Mouse (Mus musculus): Measurements from ENCODE around the gene Nedd4. TPM values are rescaled to one million over a fixed set of nuclear protein-coding genes. Genes with fewer than 3 reads are reported as not detected.
"Not testable (repeated sequence)": the region's sequence is repeated elsewhere in the genome, so short reads cannot be mapped to it uniquely, and the experiment has no call there.

The Nedd4 gene
- polyA plus RNA-seq, 1 experiment from 2014 or later = 690 TPM

DNA sequence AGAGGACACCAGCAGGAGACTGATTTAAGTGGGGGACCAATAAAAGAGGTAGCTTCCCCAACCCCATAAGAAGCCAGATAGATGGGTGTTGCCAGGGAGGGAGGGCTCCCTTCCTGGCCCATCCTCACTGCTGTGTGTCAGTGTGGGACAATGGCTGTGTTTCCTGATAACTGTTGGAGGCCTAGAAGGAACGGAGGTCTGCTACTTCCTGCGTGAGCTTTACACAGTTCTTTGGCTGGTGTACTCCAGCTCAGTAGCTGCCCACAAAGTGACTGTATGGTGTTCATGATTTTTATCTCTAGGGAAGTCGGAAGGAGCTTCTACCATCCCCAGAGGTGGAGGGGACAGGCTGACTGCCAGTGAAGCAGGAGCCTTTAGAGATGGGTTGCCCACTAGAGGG, 5.2 kb upstream of the Nedd4 start:
- Histone ChIP-seq H3K9me3 (replicated peaks) (no peaks in the 10 kb centered on the region), H3K4me1 (peaks cover 60% of the 10 kb centered on the region), H3K4me3 (no peak overlapping the region), H3K36me3 (no peaks in the 10 kb centered on the region), H3K27me3 (ENCODE audit: low read depth, poor library complexity, severe bottlenecking) (no peaks in the 10 kb centered on the region), H3K27ac (peak overlapping the region; percentile 75)
- DNase-seq (ENCODE audit: low spot score) = no peak
- WGBS = 66% methylated on average over 3 of the region's 3 CpGs

DNA sequence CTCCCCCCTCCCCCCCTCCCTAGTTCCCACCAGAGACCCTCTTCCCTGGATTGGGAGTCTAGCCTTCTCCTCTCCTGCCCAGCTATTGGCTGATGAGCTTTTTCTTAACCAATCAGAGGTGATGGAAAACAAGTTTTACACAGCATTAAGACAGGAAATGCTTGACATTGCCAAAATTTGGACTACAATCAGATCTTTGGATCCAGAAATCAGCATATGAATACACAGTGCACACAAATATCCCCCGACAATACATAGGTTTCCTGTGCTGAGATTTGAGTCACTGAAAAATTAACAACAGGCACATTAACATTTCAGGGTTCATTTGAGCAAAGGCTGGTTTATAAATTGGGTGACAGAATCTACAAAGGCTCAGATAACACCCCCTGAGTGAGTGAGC, 4.5 kb upstream of the Nedd4 start:
- Histone ChIP-seq H3K4me1 (peaks cover 52% of the 10 kb centered on the region), H3K27me3 (ENCODE audit: low read depth, poor library complexity, severe bottlenecking) (no peaks in the 10 kb centered on the region), H3K27ac (no peak overlapping the region), H3K36me3 (peaks cover 2% of the 10 kb centered on the region; the same call in 1 of the 2 replicates), H3K9me3 (replicated peaks) (no peaks in the 10 kb centered on the region), H3K4me3 (no peak overlapping the region)
- 93% methylated on average over 1 of the region's 1 CpGs for WGBS
- DNase-seq (ENCODE audit: low spot score) = no peak

DNA sequence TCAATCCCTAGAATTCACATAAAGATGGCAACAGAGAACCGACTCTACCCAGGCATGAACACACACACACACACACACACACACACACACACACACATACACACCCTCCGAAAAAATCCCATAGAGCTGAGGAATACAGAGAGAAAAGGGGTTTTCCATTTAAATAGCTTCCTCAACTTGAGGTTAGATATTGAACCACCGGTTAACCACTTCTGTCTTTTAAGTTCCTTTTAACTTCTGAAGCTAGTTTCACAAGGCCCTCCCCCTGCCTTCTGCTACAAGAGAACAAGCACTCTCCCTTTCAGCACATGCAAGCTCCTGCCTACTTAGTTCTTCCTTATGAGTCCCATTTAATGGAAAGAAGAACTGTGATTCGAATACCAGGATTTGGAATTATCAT, 2.0 kb upstream of the Nedd4 start:
- no peak overlapping the region for H3K4me3 ChIP-seq
- DNase-seq (ENCODE audit: low spot score) = no peak
- no peaks in the 10 kb centered on the region for H3K27me3 ChIP-seq (ENCODE audit: low read depth, poor library complexity, severe bottlenecking)
- peaks cover 49% of the 10 kb centered on the region for H3K4me1 ChIP-seq
- H3K27ac ChIP-seq = no peak overlapping the region
- H3K36me3 ChIP-seq = peaks cover 17% of the 10 kb centered on the region
- WGBS = 85% methylated on average over 4 of the region's 4 CpGs
- H3K9me3 ChIP-seq (replicated peaks) = no peaks in the 10 kb centered on the region

DNA sequence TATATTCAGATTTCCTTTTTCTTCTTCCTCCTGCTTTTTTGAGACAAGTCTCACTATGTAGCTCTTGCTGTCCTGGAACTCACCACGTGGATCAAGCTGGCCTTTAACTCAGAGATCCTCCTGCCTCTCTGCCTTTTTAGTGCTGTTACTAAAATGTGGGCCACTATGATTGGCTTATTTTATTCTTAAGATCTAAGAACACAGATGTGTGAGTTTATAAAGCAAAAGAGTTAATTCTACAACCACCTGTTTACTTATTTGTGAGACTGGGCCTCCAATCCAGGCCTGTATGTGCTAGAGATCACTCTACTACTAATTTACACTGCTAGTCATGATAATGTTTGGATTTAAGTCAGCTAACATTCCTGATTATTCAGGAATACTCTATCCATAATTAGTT, 1.2 kb upstream of the Nedd4 start:
- peak overlapping the region; percentile 100 for H3K27ac ChIP-seq
- peaks cover 25% of the 10 kb centered on the region for H3K36me3 ChIP-seq
- H3K4me1 ChIP-seq = peaks cover 48% of the 10 kb centered on the region
- no peaks in the 10 kb centered on the region for H3K27me3 ChIP-seq (ENCODE audit: low read depth, poor library complexity, severe bottlenecking)
- H3K9me3 ChIP-seq (replicated peaks) = no peaks in the 10 kb centered on the region
- WGBS = 53% methylated on average over 1 of the region's 1 CpGs
- DNase-seq (ENCODE audit: low spot score) = no peak
- H3K4me3 ChIP-seq = peak overlapping the region; percentile 97; the same call in 1 of the 2 replicates

DNA sequence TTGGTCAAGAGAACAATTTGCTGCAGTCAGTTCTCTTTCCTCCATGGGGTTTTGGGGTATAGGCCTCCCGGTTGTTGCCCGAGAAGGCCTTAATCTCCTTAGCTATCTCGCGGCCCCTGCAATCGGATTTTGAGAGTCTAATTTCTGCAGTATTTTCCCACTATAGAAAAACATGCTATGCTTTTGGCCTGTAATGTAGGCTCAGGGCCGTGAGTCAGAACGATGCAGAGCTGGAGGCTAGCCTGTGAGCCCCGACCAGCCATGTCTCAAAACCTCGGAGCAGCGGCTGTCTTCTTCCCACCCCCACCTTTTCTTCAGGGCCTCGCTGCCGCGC, 618 bp upstream of the Nedd4 start:
- H3K36me3 ChIP-seq = peaks cover 30% of the 10 kb centered on the region
- H3K27ac ChIP-seq = peak overlapping the region; percentile 100
- no peak for DNase-seq (ENCODE audit: low spot score)
- H3K27me3 ChIP-seq (ENCODE audit: low read depth, poor library complexity, severe bottlenecking) = no peaks in the 10 kb centered on the region
- peaks cover 43% of the 10 kb centered on the region for H3K4me1 ChIP-seq
- 2% methylated on average over 13 of the region's 13 CpGs for WGBS
- peak overlapping the region; percentile 97 for H3K4me3 ChIP-seq
- no peaks in the 10 kb centered on the region for H3K9me3 ChIP-seq (replicated peaks)

DNA sequence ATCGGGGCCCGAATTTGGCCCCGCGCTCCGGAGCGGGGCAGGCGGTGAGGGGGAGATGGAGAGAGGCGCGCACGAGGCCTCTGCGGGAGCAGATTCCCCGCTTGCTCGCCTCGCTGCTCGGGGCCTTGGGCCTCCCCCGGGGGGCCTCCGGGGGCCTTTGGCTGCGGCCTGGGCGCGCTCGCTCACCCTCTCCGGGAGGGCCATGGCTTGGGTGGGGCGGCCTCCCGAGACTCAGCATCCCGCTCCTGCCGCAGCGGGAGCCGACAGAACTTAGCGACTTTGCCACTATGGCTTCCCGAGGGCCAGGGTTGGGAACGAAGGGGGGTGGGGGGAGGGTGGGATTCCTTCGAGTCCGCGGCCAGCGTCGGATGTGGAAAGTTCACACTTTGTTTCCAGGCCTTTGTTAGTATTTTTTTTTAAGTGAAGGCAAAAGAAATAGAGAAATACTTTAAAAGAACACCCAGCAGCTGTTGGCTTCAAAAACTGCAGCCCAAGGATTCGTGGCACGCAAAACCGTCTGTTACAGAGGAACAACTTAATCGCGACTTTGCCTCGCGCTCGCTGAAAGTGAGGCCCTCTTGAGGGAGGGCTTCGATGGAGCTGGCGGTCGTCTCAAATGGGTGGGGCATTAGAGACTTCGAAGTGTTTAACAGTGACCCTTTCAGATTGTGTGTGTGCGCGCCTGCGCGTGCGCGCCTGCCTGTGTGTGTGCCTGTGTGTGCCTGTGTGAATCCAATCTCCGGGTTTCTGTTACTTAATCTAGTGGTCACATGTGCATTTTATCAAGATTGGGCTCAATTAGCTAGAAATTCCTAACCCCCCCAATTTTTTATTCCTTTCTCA, 766 bp downstream of the Nedd4 start:
- under 1% methylated on average over 55 of the region's 55 CpGs for WGBS
- H3K27me3 ChIP-seq (ENCODE audit: low read depth, poor library complexity, severe bottlenecking) = no peaks in the 10 kb centered on the region
- H3K4me3 ChIP-seq = peak overlapping the region; percentile 97
- peaks cover 31% of the 10 kb centered on the region for H3K4me1 ChIP-seq
- peak; percentile 85 for DNase-seq (ENCODE audit: low spot score)
- H3K9me3 ChIP-seq (replicated peaks) = no peaks in the 10 kb centered on the region
- H3K27ac ChIP-seq = peak overlapping the region; percentile 100
- peaks cover 44% of the 10 kb centered on the region for H3K36me3 ChIP-seq

DNA sequence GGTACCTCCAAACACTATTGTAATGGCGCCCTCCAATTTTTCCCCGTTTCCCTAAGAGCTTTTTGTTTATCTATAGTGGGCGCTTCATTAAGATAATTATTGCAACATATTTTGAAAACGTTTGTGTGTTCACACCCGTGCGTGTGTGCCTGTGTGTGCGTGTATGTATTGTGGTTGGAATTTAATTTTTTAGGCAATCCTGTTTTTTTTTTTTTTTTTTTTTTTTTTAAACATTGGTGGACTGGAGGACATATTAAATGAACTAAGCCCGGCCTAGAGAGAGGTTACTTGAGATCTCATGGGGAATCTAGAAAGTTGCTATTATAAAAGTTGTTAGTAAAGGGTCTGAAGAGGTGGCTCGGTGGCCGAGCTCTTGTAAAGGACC, 1.4 kb downstream of the Nedd4 start:
- Histone ChIP-seq H3K27me3 (ENCODE audit: low read depth, poor library complexity, severe bottlenecking) (no peaks in the 10 kb centered on the region), H3K36me3 (peaks cover 50% of the 10 kb centered on the region), H3K9me3 (replicated peaks) (no peaks in the 10 kb centered on the region), H3K4me1 (peaks cover 31% of the 10 kb centered on the region), H3K27ac (peak overlapping the region; percentile 100), H3K4me3 (peak overlapping the region; percentile 97)
- no peak for DNase-seq (ENCODE audit: low spot score)
- 21% methylated on average over 10 of the region's 10 CpGs for WGBS

DNA sequence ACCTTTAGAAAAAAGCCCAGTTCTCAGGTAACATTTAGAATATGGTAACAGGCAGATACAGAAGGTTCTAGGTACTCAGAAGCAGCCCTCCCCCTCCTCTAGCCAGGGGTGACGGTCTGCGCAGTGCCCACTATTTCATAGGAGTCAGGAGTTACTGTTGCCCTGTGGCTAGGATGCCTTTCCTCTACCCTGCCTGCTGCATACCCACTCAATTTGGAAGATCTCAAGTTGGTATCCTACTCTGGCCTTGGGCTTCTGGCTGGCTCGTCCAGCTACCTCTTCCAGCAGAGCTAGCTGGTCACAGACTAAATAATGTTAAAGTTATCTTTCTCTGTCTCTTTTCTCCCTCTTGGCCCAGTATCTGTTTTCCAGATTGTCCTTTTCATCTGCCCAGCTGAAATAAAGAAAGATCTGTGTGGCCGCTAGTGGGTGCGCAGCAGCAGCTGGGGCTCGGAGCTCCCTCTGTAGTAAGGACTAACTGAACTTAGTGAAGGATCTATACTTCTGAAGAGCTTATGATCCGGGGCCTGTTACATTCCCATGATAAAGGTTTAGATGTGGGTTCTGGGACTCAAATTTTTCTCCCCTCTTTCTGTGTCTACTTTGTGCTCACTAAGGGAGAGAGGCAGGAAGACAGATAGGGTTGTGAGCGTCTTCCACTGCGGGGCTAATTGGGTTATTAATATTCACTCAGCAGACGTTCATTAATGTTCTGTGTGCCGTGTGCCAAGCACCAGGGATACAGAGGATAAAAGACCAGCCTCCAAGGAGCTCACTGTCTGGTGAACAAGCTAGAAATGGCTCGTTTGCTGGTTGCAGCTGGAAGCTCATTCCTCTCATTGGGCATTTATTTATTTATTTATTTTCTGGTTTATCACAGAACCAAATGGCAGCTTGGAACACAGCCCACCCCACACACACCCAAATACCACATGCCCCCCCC, 2.5 kb downstream of the Nedd4 start:
- Histone ChIP-seq H3K36me3 (peaks cover 61% of the 10 kb centered on the region), H3K4me1 (peaks cover 31% of the 10 kb centered on the region)

DNA sequence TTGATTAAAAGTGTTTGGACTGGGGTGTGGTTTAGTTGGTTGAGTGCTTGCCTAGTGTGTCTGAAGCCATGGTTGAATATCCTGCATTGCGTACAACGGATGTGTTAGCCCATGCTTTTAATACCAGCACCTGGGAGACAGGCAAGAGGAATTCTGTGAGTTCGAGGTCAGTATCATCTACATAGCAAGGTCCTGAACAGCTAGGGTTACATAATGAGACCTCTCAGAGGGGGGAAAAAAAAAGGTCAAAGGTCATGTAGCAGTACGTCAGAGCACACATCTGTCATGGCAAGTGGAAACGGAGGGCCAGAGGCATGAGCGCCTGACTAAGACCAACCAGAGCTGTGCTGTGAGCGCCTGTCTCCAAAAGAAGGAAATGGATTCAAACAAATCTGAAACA, 3.4 kb downstream of the Nedd4 start:
- Histone ChIP-seq H3K4me3 (peak overlapping the region; percentile 97), H3K9me3 (replicated peaks) (no peaks in the 10 kb centered on the region)

More for the DNA sequence above, 2.5 kb downstream of the Nedd4 start:
- Histone ChIP-seq H3K9me3 (replicated peaks) (no peaks in the 10 kb centered on the region), H3K27ac (peak overlapping the region; percentile 100), H3K4me3 (peak overlapping the region; percentile 97), H3K27me3 (ENCODE audit: low read depth, poor library complexity, severe bottlenecking) (no peaks in the 10 kb centered on the region)
- WGBS = 74% methylated on average over 12 of the region's 12 CpGs
- no peak for DNase-seq (ENCODE audit: low spot score)

DNA sequence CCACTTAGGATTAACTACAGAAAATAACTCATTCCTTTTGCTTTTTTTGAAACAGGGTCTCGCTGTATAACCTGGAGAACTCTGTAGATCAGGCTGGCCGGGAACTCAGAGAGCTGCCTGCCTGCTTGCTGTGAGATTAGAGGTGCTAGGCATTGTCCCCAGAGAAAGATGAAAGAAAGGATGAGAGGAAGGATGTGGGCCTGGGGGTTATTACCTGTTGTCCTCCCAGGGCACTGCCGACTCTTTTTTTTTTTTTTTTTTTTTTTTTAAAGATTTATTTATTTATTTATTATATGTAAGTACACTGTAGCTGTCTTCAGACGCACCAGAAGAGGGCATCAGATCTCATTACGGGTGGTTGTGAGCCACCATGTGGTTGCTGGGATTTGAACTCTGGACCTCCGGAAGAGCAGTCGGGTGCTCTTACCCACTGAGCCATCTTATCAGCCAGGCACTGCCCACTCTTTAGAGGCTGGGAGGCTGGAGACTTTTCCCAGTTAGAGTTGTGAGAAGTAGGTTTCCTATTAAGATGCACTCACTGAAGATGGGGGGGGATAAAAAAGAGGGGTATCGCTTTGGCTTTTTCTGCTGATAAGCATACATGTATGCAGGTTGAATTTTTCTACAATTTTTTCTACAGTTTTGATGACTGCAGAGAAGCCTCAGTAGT, 4.3 kb downstream of the Nedd4 start:
- not testable (repeated sequence) for H3K4me3 ChIP-seq; H3K9me3 ChIP-seq (replicated peaks); H3K27ac ChIP-seq; H3K27me3 ChIP-seq (ENCODE audit: low read depth, poor library complexity, severe bottlenecking); DNase-seq (ENCODE audit: low spot score)
- WGBS = 83% methylated on average over 7 of the region's 8 CpGs
- Histone ChIP-seq H3K4me1 (peaks cover 23% of the 10 kb centered on the region), H3K36me3 (peaks cover 77% of the 10 kb centered on the region)

More for the DNA sequence above, 3.4 kb downstream of the Nedd4 start:
- peaks cover 69% of the 10 kb centered on the region for H3K36me3 ChIP-seq
- peaks cover 31% of the 10 kb centered on the region for H3K4me1 ChIP-seq
- DNase-seq (ENCODE audit: low spot score) = no peak
- H3K27me3 ChIP-seq (ENCODE audit: low read depth, poor library complexity, severe bottlenecking) = no peaks in the 10 kb centered on the region
- no peak overlapping the region for H3K27ac ChIP-seq
- WGBS = 56% methylated on average over 7 of the region's 7 CpGs

DNA sequence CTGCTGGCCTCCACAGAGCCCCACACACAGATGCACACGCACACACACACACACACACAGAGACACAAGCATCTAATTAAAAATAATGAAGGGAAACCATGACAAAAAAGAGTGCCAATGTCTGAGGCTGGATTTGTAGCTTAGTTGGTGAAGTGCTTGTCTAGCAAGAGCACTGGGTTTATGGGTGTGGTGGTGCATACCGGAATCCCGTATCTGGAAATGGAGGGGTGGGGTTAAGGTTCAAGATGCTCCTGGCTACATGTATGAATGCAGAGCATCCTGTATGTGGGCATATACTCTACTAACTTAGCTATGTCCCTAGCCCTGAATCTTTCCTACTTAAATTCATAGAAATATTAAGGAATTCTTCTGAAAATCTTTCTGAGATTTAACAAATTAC, 5.0 kb downstream of the Nedd4 start:
- Histone ChIP-seq H3K27ac (no peak overlapping the region), H3K4me1 (peaks cover 21% of the 10 kb centered on the region), H3K9me3 (replicated peaks) (no peaks in the 10 kb centered on the region), H3K36me3 (peaks cover 82% of the 10 kb centered on the region), H3K4me3 (no peak overlapping the region), H3K27me3 (ENCODE audit: low read depth, poor library complexity, severe bottlenecking) (no peaks in the 10 kb centered on the region)
- 89% methylated on average over 3 of the region's 3 CpGs for WGBS
- no peak for DNase-seq (ENCODE audit: low spot score)

DNA sequence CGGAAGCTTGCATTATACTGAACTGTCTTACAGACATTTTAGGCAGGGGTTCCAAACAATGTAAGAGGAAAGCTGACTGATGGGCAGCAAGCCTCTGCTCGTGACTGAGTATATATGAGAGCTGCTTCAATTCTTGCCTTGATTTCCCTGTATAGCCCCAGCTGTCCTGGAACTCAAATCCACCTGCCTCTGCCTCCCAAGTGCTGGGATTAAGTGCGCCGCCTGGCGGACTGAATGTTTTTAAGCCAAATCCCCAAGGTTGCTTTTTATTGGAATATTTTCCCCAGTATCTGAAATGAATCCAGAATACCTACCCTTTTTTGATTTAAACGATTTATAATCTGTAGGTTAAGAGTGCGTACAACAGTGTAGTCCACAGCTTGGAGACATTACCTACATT, 7.2 kb downstream of the Nedd4 start:
- peaks cover 96% of the 10 kb centered on the region for H3K36me3 ChIP-seq
- no peaks in the 10 kb centered on the region for H3K9me3 ChIP-seq (replicated peaks)
- WGBS = 90% methylated on average over 7 of the region's 7 CpGs
- peaks cover 14% of the 10 kb centered on the region for H3K4me1 ChIP-seq
- DNase-seq (ENCODE audit: low spot score) = no peak
- no peak overlapping the region for H3K4me3 ChIP-seq
- H3K27me3 ChIP-seq (ENCODE audit: low read depth, poor library complexity, severe bottlenecking) = no peaks in the 10 kb centered on the region
- H3K27ac ChIP-seq = no peak overlapping the region

All from limb, embryonic 10.5 days (tissue).